Mouse (Mus musculus): ENCODE results near the gene Gif.

The Gif gene

DNA sequence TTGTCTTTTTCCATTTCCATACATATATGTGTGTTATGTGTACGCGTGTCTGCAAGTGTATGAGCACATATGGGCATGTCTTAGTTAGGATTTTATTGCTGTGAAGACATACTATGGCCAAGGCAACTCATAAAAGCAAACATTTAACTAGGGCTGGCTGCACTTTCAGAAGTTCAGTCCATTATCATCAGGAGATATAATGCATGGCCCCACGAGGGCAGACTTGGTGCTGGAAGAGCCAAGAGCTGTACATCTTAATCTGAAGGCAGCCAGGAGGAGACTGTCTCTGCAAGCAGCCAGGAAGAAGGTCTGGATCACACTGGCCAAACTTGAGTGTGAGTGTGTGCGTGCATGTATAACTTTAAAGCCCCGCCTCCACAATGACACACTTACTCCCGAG lies 47.1 kb downstream of the Gif start:
- no peak for DNase-seq (ENCODE audit: low spot score in 2 of 2)

DNA sequence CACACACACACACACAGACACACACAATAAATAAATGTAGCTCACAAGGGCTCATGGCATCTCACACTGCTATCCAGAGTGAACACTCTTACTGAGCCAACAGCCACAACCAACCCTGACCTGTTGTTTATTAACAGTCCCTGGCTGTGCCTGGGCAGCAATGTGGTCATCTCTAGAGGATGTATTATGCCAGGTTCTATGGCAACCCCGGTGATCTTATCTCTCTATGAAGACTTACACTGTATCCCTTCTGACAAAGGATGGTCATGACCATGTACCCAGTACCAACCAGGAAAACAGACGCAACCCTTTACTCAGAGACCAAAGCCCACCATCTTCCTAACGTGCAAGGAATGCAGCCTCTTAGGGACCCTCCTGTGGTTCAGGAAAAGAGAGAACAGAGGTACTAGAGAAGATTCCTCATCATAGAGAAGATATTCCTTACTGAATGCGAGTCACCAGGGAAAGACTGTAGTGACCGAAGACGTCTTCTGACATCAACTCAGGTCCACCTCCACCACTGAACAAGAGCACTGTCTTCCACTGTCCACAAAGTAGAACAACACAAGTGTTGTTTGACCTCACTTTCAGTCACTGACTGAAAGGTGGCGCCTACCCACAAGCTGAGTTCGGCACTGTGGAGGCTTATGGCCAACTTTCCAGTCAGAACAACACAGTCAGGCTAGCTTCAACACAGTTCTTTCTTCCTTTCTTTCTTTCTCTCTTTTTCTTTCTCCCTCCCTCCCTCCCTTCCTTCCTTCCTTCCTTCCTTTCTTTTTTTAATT lies 53.4 kb downstream of the Gif start:
- DNase-seq (ENCODE audit: low spot score in 2 of 2) = no peak

DNA sequence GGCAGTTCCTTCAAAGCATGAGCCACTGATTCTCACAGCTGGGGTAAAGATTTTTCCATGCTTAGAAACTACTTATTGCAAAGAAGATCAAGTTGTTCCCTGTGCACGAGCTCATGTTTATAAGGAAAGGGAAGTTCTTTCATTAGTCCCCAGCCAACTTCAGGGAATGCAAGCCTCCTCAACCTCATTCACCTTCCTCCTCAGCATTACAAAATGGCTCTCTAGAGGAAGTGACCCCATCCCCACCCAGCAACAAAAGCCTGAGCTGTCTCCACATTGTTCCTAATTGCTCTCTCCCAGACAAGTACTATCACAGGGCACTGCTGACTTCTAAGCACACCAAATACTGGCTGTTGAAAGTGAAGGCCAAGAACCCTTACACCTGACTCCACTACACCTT lies 57.1 kb downstream of the Gif start:
- no peak for DNase-seq (ENCODE audit: low spot score in 2 of 2)

DNA sequence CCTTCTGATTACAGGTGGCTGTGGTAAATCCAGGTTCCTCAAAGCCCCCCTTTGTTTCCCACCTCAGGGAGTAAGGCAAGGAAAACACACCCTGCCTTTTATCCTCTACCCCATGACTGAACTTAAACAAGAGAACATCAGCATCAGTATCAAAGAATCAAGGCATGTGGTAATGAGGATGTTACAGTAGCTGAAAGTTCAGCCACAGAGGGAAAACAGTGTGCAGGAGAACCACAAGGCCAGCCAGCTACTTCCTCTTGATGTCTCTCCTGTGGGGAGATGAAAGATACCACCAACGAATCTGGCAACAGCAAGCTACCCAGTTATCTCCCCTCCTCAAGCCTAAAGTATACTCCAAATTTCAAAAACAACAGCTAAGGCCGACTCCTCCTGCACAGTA lies 59.9 kb downstream of the Gif start:
- no peak for DNase-seq (ENCODE audit: low spot score in 2 of 2)

DNA sequence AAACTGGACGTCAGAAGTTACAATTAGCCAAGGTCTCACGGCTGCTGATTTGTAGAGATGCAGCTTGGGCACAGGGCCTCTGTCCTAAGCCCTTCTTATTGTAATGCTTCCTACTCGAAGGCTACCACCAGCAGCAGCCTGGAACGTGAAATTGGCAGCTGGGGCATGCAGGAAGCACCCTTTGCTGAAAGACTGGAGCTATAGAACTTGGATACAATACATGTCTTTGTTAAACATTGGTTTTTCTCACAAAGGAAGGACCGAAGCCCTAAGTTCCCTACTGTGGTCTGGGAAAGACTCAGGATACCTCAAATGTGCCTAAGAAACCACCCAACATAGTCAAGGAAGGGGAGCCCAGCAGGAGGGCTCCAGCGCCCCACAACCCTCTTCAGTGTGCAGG lies 60.5 kb downstream of the Gif start:
- no peak for DNase-seq (ENCODE audit: low spot score in 2 of 2)

DNA sequence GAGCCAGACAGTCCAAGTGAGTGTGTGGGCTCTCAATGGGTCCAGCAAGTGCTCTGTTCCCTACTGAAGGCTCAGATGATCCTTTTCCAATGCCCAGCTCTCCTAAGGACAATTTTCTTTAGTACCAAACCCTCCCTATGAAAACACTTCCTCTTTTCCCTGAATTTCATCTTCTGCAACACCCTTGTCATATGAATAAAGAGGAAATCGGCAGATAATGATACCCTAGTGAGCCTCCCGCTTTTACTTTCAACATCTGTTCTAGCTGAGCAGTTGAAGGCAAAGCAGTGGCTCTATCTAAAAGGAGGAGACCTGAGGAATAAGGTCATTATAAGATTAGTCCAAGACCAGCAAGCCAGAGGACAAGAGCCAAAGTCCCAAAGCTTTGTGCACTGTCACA lies 61.1 kb downstream of the Gif start:
- DNase-seq (ENCODE audit: low spot score in 2 of 2) = no peak

DNA sequence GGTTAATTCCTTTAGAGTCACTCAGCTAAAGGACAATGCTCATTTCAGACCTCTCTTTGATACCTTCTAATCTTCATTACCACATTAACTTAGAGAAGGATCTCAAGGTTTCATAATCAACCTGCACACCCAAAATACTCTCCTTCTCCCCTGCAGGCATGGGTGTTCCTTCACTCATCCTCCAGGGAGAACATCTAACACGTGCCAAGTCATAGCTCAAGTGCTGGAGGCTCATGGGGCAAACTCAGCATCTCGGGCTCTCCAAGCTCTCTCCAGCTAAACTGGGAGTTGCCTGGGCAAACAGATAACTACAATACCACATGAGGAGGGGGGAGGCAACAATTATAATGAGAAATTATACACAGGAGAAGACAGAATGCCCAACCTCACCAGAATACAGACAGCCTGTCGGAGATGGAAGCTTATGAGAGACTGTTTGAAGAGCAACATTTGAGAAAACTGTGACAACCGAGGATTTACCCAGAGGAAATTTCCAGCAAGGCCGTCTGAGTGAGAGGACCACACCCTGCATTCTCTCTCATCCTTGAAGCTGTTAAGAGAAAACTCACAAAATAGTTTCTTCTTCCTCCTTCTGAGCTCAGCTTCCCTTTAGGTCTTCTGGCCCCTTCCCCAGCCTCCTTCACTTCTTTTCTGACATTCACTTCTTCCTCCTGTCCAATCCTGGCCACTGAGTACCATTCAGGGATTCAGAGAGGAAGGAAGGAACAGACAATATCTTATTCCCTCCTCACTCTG lies 62.8 kb downstream of the Gif start:
- no peak for DNase-seq (ENCODE audit: low spot score in 2 of 2)

DNA sequence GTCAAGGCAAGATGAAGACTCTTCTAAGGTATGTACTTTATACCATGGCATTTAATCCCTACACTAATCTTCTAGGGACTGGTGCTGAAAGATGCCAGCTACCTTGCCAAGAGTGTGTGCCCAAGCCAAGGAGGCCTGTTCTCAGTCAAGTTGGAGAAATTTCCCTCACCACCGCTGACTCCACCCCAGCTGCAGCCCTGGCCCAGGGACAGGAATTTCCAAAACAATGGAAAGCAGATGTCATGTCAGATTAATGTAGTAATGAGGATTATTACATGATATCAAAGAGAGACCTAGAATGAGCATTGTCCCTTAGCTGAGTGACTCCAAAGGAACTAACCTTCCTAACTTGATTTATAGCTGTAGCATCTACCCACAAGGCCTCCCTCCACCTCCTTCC lies 63.5 kb downstream of the Gif start:
- no peak for DNase-seq (ENCODE audit: low spot score in 2 of 2)

DNA sequence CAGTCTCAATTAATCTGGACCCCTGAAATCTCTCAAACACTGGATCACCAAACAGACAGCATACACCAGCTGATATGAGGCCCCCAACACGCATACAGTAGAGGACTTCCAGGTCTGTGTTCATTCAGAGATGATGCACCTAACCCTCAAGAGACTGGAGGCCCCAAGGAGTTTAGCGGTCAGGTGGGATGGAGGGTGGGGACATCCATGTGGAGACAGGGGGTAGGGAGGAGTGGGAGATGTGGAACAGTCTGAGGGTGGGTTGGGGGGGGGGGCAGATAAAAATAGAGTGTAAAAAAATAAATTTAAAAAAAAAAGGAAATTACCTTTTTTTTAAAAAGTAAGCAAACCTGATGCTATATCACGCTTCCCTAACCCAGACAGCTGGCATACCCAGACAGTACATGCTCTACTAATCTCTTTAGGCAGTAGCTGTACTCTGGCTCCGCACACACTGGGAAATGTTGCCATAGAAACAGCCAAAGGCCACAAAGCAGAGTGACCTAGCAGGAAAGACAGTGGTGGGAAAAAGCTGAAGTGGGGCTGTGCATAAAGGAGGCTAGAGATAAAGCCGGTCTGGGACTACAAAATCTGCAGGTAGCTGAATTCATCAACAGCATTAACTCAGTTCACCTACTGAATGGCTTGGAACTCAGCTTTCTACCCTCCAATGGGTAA lies 64.5 kb downstream of the Gif start:
- no peak for DNase-seq (ENCODE audit: low spot score in 2 of 2)
